Mouse (Mus musculus) cerebellum, postnatal 36 days (tissue): Measurements from ENCODE around the gene Timp1.

ENCODE experiments used
- DNase-seq, 2 experiments: peaks; one replicate each; pipeline ENCODE4 v3.0.0; 2021 to 2022; ENCODE audit warnings: mixed read lengths in 2 of 2

The Timp1 gene

DNA sequence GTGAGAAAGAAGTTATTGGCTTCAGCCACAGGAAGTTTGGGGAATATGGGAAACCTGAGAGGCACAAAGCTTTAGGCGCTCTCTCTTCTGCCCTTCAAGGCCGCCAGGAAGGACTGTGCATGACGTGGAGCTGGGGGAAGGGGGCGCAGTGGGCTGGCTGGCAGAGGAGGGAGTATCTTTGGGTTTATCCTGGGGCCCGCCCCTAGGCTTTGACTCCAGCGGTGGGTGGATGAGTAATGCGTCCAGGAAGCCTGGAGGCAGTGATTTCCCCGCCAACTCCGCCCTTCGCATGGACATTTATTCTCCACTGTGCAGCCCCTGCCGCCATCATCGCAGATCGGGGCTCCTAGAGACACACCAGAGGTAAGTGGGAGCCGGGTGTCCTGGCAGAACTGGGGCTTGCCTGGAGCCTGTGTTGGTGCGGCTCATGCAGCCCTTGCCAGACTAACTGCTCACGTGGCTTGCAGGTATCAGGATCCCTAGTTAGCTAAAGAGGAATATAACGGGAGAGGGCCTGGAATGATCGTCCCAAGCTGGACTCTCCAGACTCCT lies at the start of gene Timp1:
TSS of gene Timp1 (plus strand) at position 205 of the 552 bp plus-strand sequence.
- DNase-seq = no peak

- DNase-seq = peak; percentile 62 to 63
These were observed 41.0 kb upstream of the Timp1 start for GRCm38 (mm10) chrX:20828934-20829333.

DNA sequence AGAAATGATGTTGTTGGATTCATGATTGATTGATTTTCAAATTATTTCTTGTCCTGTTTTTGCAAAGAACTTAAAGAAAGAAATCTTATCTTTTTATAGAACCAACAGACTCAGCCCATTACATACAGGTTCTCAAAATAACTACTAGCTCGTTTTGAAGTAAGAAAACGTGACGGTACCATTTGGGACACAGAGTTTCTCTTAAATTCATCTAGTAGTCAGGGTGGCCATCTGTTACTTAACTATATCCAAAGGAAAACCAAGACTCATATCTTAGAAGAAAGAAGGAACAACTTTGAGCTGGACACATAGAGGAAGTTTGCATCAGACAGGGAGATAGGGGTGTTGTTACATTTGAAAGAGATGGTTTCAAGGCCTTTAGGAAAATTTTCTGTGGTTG lies 22.7 kb upstream of the Timp1 start:
- DNase-seq = no peak

DNA sequence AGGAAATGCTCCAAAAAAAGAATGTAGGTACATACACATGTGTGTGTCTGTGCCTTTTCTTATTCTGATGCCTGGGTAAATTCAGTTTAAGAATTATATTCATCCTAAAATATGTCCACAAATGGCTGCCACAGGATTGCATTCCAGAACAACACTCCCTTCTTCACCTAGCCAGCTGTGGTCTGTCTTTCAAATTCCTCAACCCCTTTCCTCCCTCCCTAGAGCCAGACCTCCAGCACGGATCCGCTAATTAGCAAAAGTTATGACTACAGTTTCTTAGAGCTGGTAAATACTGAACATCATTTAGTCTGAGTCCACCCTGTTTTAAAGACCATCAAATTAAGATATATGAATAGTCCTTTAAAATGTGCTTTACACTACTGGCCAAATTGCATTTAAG lies 22.1 kb upstream of the Timp1 start:
- DNase-seq = no peak

- DNase-seq = peak; percentile 84 to 87
These were observed 21.5 kb upstream of the Timp1 start for GRCm38 (mm10) chrX:20848256-20848984.

DNA sequence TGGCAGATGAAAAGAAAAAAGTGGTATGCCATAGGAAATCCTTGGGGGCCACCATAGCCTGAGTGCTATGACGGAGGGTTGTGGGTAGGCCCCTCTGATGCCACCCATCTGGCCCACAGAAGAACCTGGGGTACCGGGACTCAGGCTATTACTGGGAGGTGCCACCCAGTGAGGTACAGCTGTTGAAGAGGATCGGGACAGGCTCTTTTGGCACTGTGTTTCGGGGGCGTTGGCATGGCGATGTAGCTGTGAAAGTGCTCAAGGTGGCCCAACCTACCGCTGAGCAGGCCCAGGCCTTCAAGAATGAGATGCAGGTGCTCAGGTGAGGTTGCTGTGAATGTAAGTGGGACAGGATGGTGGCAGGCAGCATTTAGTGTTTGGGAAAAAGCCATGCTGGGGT lies 16.2 kb upstream of the Timp1 start:
- DNase-seq = no peak

DNA sequence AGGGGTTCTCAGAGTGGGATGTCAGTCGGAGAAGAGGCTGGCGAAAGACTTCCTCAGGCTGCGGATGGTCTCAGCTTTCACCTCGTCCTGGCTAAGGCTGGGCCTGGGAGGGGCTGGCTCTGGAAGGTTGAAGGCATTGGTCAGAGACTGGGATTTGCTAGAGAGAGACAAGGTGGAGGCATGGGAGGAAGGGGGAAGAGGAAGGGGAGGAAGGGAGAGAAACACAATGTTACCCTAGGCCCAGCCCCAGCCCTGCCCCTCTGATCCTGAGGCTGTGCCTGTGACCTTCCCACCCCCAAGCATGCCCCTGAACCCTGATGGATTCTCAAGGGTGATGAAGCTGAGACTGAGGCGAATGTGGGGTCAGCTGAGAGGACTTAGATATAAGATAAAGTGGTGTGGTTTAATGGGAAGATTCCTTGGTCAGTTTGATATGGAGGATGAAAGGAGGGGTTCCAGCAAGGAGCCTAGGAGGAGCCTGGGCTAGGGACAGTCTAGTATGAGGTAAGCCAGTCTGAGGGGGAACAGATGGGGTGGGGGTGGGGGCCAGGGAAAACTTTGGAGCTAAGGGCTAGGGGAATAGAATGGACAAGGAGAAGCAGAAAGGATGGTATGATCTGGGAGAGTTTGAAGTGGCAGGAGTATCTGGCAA lies 8.4 kb upstream of the Timp1 start:
- no peak for DNase-seq

- DNase-seq = no peak
These were observed 7.6 kb upstream of the Timp1 start for GRCm38 (mm10) chrX:20862105-20863065.

DNA sequence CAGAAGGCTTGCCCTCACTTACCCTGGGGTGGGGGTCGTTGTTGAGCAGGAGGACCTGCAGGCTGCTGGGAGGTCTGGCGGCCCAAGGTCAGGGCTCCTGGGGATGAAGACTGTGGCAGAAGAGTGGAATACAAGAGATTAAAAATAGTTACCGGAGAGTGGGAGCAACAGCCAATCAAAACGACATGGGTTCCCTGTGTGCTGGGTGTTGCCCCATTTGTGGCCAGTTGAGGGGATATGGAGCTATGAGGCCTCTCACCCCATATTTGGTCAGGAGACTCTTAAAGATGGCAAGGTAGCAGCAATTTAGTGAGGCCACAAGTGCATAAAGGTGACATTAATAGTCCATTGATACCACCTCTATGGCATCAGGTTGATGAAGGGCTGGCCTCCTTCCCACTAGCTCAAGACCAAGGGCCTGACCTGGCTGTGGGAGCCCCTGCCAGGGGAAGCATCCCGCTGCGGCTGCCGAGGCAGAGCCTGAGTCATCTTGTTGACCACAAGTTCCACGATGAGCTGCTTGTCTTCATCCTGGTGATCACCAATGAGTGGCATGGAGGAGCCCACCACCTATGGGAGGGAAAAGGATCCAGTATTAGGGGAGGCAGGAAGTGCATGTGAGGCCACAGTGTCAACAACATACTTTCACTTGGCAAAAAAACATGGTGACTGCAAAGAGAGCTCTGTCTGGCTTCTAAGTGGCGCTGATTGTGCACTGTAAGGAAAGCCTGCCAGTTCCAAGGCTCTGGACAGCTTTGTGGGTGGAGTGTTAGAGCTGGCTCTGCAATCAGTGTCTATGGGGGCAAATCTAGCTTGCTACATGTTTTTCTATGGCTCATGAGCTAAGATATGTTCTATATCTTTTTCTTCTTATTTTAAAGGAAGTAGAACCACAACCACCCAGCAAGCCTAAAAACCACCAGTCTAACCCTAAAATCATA lies 6.5 kb upstream of the Timp1 start:
- no peak for DNase-seq

DNA sequence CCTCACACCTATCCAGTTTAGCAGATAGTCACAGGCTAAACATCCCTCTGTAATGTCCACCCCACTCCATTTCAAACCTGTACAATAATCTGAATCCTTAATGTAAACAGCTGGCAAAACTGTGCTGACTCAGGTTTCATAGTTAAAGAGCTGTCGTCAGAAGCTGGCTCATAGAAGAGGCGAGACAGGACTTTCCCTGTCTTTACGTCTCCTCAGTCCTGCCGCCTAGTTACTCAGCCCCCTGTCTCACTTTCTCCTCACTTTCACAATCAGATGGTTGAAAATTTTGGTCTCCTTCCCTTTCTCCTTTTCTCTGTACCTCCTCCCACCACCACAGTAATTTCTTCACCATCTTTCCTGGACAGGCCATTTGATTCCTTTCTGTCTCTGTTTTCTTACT lies 1.9 kb upstream of the Timp1 start:
- DNase-seq = no peak

DNA sequence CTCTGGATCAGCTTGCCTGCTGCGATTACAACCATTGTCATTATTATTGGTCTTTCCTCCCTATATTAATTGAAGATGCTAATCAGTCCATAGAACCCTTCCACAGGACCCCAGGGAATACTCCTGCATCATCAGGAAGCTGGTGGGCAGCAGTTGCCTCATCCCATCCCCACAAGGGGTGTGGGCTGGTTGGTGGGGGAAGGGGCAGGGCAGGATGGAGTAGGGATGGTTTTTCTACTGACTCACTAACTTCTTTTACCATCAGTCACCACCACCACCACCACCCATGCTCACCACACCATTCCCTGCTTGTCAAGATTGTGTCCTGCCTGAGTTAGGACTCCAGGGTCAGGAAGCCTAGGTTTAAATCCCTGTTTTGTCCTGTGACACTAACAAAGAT lies 763 bp upstream of the Timp1 start:
- DNase-seq = no peak

GRCm38 (mm10) chrX:20872928-20873500 lies 3.0 kb downstream of the Timp1 start:
- DNase-seq = no peak

DNA sequence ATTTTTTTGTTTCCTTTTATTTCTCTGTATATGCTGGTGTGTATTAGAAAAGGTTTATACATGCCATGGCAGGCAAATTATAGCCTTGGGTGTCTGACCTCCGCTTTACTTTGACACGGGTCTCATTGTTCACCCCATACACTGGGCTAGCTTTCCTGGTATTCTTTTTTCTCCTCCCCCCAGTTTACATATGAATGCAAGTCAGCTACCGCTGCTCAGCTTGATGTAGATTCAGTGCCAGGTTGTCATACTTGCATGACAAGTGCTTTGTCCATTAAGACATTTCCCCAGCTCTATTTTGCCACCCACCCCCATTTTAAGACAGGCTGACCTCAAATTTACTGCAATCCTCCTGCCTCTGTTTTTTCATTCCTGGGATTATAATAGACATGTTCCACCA lies 5.3 kb downstream of the Timp1 start:
- DNase-seq = no peak

- DNase-seq = no peak
These were observed 40.1 kb downstream of the Timp1 start for GRCm38 (mm10) chrX:20910074-20910473.

DNA sequence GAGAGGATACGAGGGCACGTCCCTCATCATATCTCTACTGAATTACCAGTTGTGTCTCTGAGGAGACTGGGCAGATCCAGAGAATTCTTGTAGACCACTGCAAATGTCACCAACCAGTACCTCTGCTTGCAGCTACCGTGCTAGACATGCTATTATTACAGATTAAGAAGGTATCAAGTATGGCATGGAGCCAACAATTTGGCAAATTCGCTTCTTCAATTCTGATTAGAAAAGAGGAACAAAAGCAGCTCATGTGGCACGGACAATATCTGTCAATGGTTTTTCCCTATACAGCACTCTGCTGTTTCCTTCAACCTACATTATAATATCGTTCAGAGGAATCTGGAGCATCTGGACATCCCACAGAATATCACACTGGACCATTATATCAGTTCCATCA lies 43.8 kb downstream of the Timp1 start:
- no peak for DNase-seq

DNA sequence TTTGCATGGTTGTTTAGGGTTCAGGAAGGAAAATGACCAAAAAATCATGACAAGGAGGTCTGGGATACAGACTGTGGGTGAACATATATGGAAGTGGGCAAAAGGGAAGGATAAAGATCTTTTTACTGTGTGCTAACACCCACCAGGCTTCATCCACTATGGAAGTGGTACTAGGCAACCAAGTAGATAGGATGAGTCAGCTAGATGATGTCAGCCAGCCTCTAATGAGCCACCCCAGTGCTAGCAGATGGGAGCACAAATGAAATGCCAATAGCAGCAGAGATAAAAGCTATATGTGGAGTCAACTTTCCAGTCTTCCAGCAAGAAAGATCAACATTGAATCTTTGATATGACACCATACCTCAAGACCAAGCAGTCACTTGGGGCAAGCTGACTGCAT lies 45.1 kb downstream of the Timp1 start:
- no peak for DNase-seq

GRCm38 (mm10) chrX:20920249-20920843 lies 50.4 kb downstream of the Timp1 start:
- no peak for DNase-seq

GRCm38 (mm10) chrX:20920844-20921364 lies 50.9 kb downstream of the Timp1 start, which contains the start of gene Syn1:
Syn1 (minus strand) TSS chrX:20921004.
- peak; percentile 83 to 88 for DNase-seq

DNA sequence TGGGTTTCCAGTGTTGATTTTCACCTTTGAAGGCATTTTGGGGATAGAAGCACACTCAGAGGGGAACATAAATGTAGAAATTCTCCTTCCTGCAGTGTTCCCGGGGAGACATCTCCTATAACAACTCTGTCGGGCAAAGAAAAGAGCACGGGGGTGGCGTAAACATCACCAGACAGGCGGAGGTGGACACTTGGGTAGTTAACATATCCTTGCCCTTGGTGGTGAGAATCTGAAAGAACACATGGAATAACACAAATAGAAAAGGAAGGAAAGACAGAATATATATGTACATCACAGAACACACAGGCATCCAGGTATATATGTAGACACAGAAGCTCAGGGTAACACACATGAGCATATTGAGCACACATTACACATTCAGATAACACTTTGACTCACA lies 51.4 kb downstream of the Timp1 start:
- no peak for DNase-seq

DNA sequence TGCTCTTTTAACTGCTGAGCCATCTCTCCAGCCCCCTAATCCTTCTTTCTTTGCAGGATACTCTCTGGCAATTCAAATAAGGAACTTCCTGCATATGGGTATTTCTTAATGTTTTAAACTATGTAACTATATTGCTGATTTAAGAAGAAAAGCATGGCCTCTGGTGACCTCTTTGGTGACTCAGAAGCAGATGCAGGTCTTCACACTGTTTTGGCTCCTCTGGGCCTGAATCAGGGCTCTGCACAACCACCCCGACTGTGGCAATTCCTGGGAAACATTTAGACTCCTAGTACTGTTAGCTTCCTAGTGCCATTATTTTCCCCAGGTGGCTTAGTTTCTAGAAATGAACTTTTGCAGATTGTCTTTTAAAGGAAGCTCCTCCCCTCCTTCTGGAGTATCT lies 53.5 kb downstream of the Timp1 start:
- no peak for DNase-seq
